In the genomic region with DNA sequence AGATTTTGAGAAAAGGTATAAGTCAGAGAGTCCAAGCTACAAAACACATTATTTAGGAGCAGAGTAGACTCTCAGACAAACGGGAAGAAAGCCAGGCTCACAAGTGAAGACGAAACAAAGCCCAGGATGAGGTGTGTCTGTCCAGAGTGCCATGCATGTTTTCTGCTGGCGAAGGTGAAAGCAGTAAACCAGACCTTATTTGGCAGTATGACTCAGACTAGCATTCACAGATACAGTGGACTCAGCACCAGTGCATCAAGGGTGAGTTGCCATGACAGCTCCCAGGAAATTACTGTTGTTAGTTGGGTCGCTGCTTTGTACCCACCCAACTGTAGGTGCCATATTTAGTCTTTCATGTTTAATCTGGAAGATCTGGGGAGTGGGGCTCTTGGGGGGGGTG, we compare ENCODE assay signal across 29 mouse cellular contexts. TPM values are rescaled to one million over a fixed set of nuclear protein-coding genes. Genes with fewer than 3 reads are reported as not detected.
DNase-seq lines count a peak whose midpoint lies in the region; ATAC-seq and TF ChIP-seq lines count a peak whose summit lies in the region.
"Had no signal": no experiment of that assay in that cellular context is flagged by ENCODE, and none has a peak within 500 bp of the region (broad histone marks: within the 10 kb centered on the region; RNA-seq: fewer than 3 reads in every experiment).

No protein-coding gene starts in this region.

- no peaks in the 10 kb centered on the region for H3K9me3 ChIP-seq in intestine, postnatal 0 days (ENCODE audit: control insufficient read depth)
- H3K9me3 ChIP-seq: embryonic facial prominence, embryonic 10.5 days; embryonic facial prominence, embryonic 13.5 days; forebrain, embryonic 12.5 days; heart, embryonic 12.5 days; heart, embryonic 15.5 days; hindbrain, embryonic 10.5 days had no signal

- H3K79me2 ChIP-seq in myocyte (ENCODE audit: control insufficient read depth, insufficient read depth), result no peaks in the 10 kb centered on the region

- peak; percentile 87 for ATAC-seq in intestine, postnatal 0 days
- no peak for ATAC-seq in activated CD4-positive, CD25-positive, alpha-beta regulatory T cell, adult 4 months
- ATAC-seq: forebrain, embryonic 16.5 days; hindbrain, embryonic 16.5 days had no signal

- no peak overlapping the region for H3K4me2 ChIP-seq in intestine, postnatal 0 days (replicated peaks; ENCODE audit: low read depth)
- no peak overlapping the region for H3K4me2 ChIP-seq in myocyte (ENCODE audit: low read depth)
- H3K4me2 ChIP-seq: embryonic facial prominence, embryonic 13.5 days; forebrain, embryonic 12.5 days; heart, embryonic 12.5 days; heart, embryonic 15.5 days; hindbrain, embryonic 13.5 days had no signal

- no peak for TF ChIP-seq CTCF in intestine, postnatal 0 days (IDR thresholded peaks at IDR 0.05; ENCODE audit: low read depth)

- no peak for TF ChIP-seq POLR2A in myocyte (IDR thresholded peaks at IDR 0.05; ENCODE audit: insufficient read length, low read depth)

- peak; percentile 9 for DNase-seq in layer of hippocampus, adult 9-11 months
- DNase-seq in layer of hippocampus, adult 18-20 months (ENCODE audit: low spot score in 2 of 2), result no peak
- peak; percentile 43 for DNase-seq in R1 (ENCODE audit: low read depth, low spot score)
- no peak for DNase-seq in yolk sac, embryonic 10.5 days (ENCODE audit: low spot score)
- DNase-seq: adrenal gland, adult 2 months; adrenal gland, postnatal 14 days; cerebellum, adult 11-12 months; cerebellum, adult 8-10 months; cerebellum, postnatal 10 days; cerebellum, postnatal 36 days; embryo, embryonic 11 days; gastrocnemius, adult 2 months; gastrocnemius, postnatal 14 days; heart, adult 18-20 months; heart, postnatal 10 days; heart, postnatal 36 days had no signal

- no peaks in the 10 kb centered on the region for H3K36me3 ChIP-seq in intestine, postnatal 0 days (ENCODE audit: control insufficient read depth, insufficient read depth)
- no peaks in the 10 kb centered on the region for H3K36me3 ChIP-seq in myocyte (ENCODE audit: control insufficient read depth, insufficient read depth)
- H3K36me3 ChIP-seq: embryonic facial prominence, embryonic 10.5 days; embryonic facial prominence, embryonic 13.5 days; forebrain, embryonic 12.5 days; heart, embryonic 12.5 days; heart, embryonic 15.5 days; hindbrain, embryonic 10.5 days; hindbrain, embryonic 13.5 days had no signal

- H3K4me1 ChIP-seq in intestine, postnatal 0 days (replicated peaks; ENCODE audit: control insufficient read depth, insufficient read depth, low read length), result peaks cover 6% of the 10 kb centered on the region; the same call in 1 of the 2 replicates
- H3K4me1 ChIP-seq: embryonic facial prominence, embryonic 10.5 days; embryonic facial prominence, embryonic 13.5 days; forebrain, embryonic 12.5 days; heart, embryonic 12.5 days; heart, embryonic 15.5 days; hindbrain, embryonic 10.5 days; hindbrain, embryonic 13.5 days had no signal

- no peaks in the 10 kb centered on the region for H3K27me3 ChIP-seq in intestine, postnatal 0 days (replicated peaks; ENCODE audit: control insufficient read depth, insufficient read depth, low read length)
- no peaks in the 10 kb centered on the region for H3K27me3 ChIP-seq in myocyte (ENCODE audit: control insufficient read depth, insufficient read depth, insufficient read length)
- H3K27me3 ChIP-seq: embryonic facial prominence, embryonic 13.5 days; forebrain, embryonic 12.5 days; heart, embryonic 12.5 days; heart, embryonic 15.5 days; hindbrain, embryonic 13.5 days had no signal

- H3K9ac ChIP-seq in intestine, postnatal 0 days (ENCODE audit: low read depth, low read length), result no peak overlapping the region
- H3K9ac ChIP-seq: embryonic facial prominence, embryonic 13.5 days; forebrain, embryonic 12.5 days; heart, embryonic 12.5 days; heart, embryonic 15.5 days; hindbrain, embryonic 13.5 days had no signal

- H3K4me3 ChIP-seq in intestine, postnatal 0 days (ENCODE audit: low read depth, low read length), result no peak overlapping the region
- H3K4me3 ChIP-seq in myocyte, result no peak overlapping the region
- H3K4me3 ChIP-seq: embryonic facial prominence, embryonic 10.5 days; embryonic facial prominence, embryonic 13.5 days; erythroblast, embryonic 14.5 days; forebrain, embryonic 12.5 days; gastrocnemius, adult 2 months; heart, embryonic 12.5 days; heart, embryonic 15.5 days; hindbrain, embryonic 10.5 days; hindbrain, embryonic 13.5 days had no signal

- no peak overlapping the region for H3K27ac ChIP-seq in intestine, postnatal 0 days (ENCODE audit: low read depth, low read length)
- H3K27ac ChIP-seq: embryonic facial prominence, embryonic 10.5 days; embryonic facial prominence, embryonic 13.5 days; forebrain, embryonic 12.5 days; gastrocnemius, adult 2 months; heart, embryonic 15.5 days; hindbrain, embryonic 10.5 days; hindbrain, embryonic 13.5 days had no signal

- 49% methylated on average over 4 of the region's 4 CpGs for WGBS in intestine, postnatal 0 days

- H3ac ChIP-seq in myocyte (ENCODE audit: control insufficient read depth, insufficient read length), result no peak overlapping the region

TF ChIP-seq in myocyte, 11 proteins besides CTCF, POLR2A, EP300 and RAD21:
- TF ChIP-seq USF1 (IDR thresholded peaks at IDR 0.05; ENCODE audit: low read depth) (no peak), REST (IDR thresholded peaks at IDR 0.05; ENCODE audit: insufficient read depth, insufficient read length) (no peak), TCF3 (IDR thresholded peaks at IDR 0.05; ENCODE audit: insufficient read length, low read depth) (no peak), SRF (IDR thresholded peaks at IDR 0.05; ENCODE audit: control insufficient read depth, insufficient read length, low read depth) (peak; percentile 88), TCF12 (IDR thresholded peaks at IDR 0.05; ENCODE audit: insufficient read depth, poor library complexity, severe bottlenecking) (no peak)

RNA-seq across cellular contexts. Expression of gene Capza2, which starts 23.4 kb away (rescaled TPM):
- 100 to 1,000 TPM; 288 to 300 TPM for total RNA-seq in layer of hippocampus, adult 18-20 months (2021)
- 195 and 197 TPM in 2 replicates for polyA plus RNA-seq in intestine, postnatal 0 days (2015; fragmentation: Nextera tagmentation; extraction: Ambion mirVana)
- polyA plus RNA-seq in myocyte (2012; fragmentation: generic; extraction: Trizol), result 66.3 TPM
- 100 to 1,000 TPM; 350 to 408 TPM for polyA plus RNA-seq in activated CD4-positive, CD25-positive, alpha-beta regulatory T cell, adult 4 months (2017; shearing (Covaris generic))

Comparison
In these comparisons a context has a peak if more than half of its experiments do, and no peak if none do; other contexts are left out.
1. DNase-seq: peak in layer of hippocampus, adult 9-11 months (single experiment) and R1 (single experiment); none in layer of hippocampus, adult 18-20 months (0 of 2) and yolk sac, embryonic 10.5 days (single experiment).